Mouse (Mus musculus) intestine, postnatal 0 days (tissue): Measurements from ENCODE around the gene Ube2d1. TPM values are rescaled to one million over a fixed set of nuclear protein-coding genes. Genes with fewer than 3 reads are reported as not detected.

Experiments
- ATAC-seq: fragments of 200-750 bp; cut with Nextera tagmentation; 2 replicates; pipeline ENCODE4 v1.8.0; 2017; ENCODE audit warnings: mild to moderate bottlenecking, moderate TSS enrichment, moderate library complexity
- H3K27ac ChIP-seq: fragments of 300-500 bp; sonication (generic); 2 replicates; pipeline ENCODE4 v1.5.1; 2014; ENCODE audit warnings: mild to moderate bottlenecking, low read depth, low read length, moderate library complexity
- H3K27me3 ChIP-seq: fragments of 300-500 bp; sonication (generic); replicated peaks from 2 replicates; pipeline ENCODE4 v1.6.1; 2014; ENCODE audit warnings: low read length, mixed read lengths; ENCODE audit not compliant: control insufficient read depth, insufficient read depth
- H3K36me3 ChIP-seq: fragments of 300-500 bp; sonication (generic); 2 replicates; pipeline ENCODE4 v1.6.1; 2014; ENCODE audit warnings: mild to moderate bottlenecking, moderate library complexity; ENCODE audit not compliant: control insufficient read depth, insufficient read depth
- H3K4me1 ChIP-seq: fragments of 300-500 bp; sonication (generic); replicated peaks from 2 replicates; pipeline ENCODE4 v1.6.1; 2014; ENCODE audit warnings: antibody characterized with exemption, low read length, mixed read lengths; ENCODE audit not compliant: control insufficient read depth, insufficient read depth
- H3K4me2 ChIP-seq: fragments of 300-500 bp; sonication (generic); replicated peaks from 2 replicates; pipeline ENCODE4 v1.6.1; 2014; ENCODE audit warnings: low read depth, mild to moderate bottlenecking, moderate library complexity
- H3K4me3 ChIP-seq: fragments of 300-500 bp; sonication (generic); 2 replicates; pipeline ENCODE4 v1.5.1; 2014; ENCODE audit warnings: low read depth, low read length
- H3K9ac ChIP-seq: fragments of 300-500 bp; sonication (generic); 2 replicates; pipeline ENCODE4 v1.6.1; 2014; ENCODE audit warnings: mild to moderate bottlenecking, low read depth, low read length
- H3K9me3 ChIP-seq: fragments of 300-500 bp; sonication (generic); 2 replicates; pipeline ENCODE4 v1.6.1; 2016; ENCODE audit warnings: mixed run types; ENCODE audit not compliant: control insufficient read depth
- CTCF ChIP-seq: sonication (generic); IDR thresholded peaks from 2 replicates; pipeline ENCODE4 v1.5.1; 2016; ENCODE audit warnings: low read depth, mild to moderate bottlenecking, control low read depth, antibody characterized with exemption, moderate library complexity
- WGBS: fragments of 180-500 bp; shearing (Covaris S2); extraction: QIAGEN DNeasy Blood & Tissue Kit; methylation state at CpG from one replicate; pipeline ENCODE4 v1.1.7; 2014; 5-methylcytosine and 5-hydroxymethylcytosine counted together
- polyA plus RNA-seq: library from polyadenylated mRNA; unstranded; fragments of >200 nt; fragmentation: Nextera tagmentation; extraction: Ambion mirVana; gene quantifications from 2 replicates; pipeline ENCODE4 v1.2.1, GENCODE M21; 2015

The Ube2d1 gene
- polyA plus RNA-seq, 1 experiment from 2014 or later = 33.6 TPM

DNA sequence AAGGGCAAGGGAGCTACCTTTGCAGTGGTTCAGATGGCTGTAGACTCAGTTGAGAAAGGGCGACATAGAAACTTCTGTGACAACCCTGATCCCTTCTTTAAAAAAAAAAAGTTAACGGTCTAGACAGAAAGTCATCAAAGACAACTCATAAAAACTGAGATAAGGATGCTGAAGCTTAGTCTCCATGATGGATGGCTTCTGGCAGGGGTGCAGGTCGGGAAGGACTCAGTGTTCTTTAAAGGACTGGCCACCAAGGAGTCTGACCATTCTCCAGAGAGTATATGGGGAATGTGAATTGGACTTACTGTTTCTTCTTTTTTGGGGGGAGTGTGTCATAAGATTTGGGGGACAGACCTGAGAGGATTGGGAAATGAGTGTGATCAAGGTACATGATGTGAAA lies 29.5 kb upstream of the Ube2d1 start:
- Histone ChIP-seq H3K9ac (no peak overlapping the region), H3K9me3 (no peaks in the 10 kb centered on the region), H3K4me1 (no peaks in the 10 kb centered on the region), H3K27ac (no peak overlapping the region), H3K4me3 (no peak overlapping the region), H3K36me3 (no peaks in the 10 kb centered on the region), H3K4me2 (no peak overlapping the region), H3K27me3 (no peaks in the 10 kb centered on the region)
- ATAC-seq = no peak
- no peak for TF ChIP-seq CTCF
- 47% methylated on average over 3 of the region's 3 CpGs for WGBS

DNA sequence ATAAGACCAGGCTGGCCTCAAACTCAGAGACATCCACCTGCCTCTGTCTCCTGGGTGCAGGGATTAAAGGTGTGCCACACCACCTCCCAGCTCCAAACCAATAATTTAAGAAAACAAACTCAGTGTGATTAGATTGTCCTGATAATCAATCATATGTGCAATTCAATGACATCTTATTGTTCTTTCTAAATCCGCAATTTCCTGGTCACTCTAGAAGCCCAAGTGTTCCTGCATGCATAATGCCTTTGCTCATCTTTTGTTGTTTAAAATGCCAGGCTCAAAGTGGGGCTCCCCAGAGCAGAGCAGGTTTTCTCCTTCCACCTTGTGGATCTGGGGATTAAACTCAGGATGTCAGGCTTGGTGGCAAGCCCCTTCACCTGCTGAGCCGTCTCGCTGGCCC lies 25.2 kb upstream of the Ube2d1 start:
- 46% methylated on average over 3 of the region's 3 CpGs for WGBS
- Histone ChIP-seq H3K4me3 (no peak overlapping the region), H3K4me1 (no peaks in the 10 kb centered on the region), H3K27me3 (no peaks in the 10 kb centered on the region), H3K4me2 (no peak overlapping the region), H3K9me3 (no peaks in the 10 kb centered on the region), H3K9ac (no peak overlapping the region), H3K36me3 (no peaks in the 10 kb centered on the region), H3K27ac (no peak overlapping the region)
- no peak for TF ChIP-seq CTCF
- no peak for ATAC-seq

DNA sequence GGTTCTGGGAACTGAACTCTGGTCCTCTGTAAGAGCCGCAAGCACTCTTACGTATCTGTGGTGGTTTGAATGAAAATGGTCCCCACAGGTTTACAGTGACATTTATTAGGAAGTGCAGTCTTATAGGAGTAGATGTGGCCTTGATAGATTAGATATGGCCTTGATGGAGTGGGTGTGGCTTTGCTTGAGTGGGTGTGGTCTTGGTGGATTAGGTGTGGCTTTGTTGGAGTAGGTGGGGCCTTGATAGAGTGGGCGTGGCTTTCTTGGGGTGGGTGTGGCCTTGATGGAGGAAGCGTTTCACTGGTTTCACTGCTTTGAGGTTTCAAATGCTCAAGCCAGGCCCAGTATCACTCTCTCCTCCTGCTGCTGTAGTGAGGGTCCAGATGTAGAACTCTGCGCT lies 23.1 kb upstream of the Ube2d1 start:
- Histone ChIP-seq H3K27me3 (no peaks in the 10 kb centered on the region), H3K27ac (no peak overlapping the region), H3K9ac (no peak overlapping the region), H3K4me3 (no peak overlapping the region), H3K36me3 (no peaks in the 10 kb centered on the region), H3K4me1 (no peaks in the 10 kb centered on the region), H3K9me3 (no peaks in the 10 kb centered on the region), H3K4me2 (no peak overlapping the region)
- no peak for TF ChIP-seq CTCF
- WGBS = 83% methylated on average over 5 of the region's 5 CpGs
- ATAC-seq = no peak

DNA sequence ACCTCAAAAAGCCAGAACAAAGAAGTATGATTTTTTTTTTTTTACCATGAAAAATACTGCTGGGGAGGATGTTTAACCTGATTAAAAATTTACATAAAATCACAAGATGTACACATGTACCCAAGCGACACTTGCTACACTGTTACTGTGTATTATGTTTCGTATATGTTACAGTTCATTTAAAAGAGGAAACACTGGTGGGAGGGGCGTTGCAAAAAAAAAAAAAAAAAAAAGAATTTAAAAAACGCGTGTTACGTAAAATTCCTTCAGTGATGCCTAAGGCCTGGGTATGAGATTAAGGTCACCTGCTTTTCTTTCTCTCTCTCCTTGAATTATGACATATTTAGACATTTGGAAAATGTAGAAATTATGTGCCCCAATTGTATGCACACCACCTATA lies 21.7 kb upstream of the Ube2d1 start:
- no peak for TF ChIP-seq CTCF
- no peaks in the 10 kb centered on the region for H3K9me3 ChIP-seq
- no peak overlapping the region for H3K9ac ChIP-seq
- H3K27ac ChIP-seq = no peak overlapping the region
- no peaks in the 10 kb centered on the region for H3K36me3 ChIP-seq
- no peak overlapping the region for H3K4me2 ChIP-seq
- no peaks in the 10 kb centered on the region for H3K4me1 ChIP-seq
- no peak for ATAC-seq
- WGBS = 67% methylated on average over 6 of the region's 6 CpGs
- no peak overlapping the region for H3K4me3 ChIP-seq
- no peaks in the 10 kb centered on the region for H3K27me3 ChIP-seq

DNA sequence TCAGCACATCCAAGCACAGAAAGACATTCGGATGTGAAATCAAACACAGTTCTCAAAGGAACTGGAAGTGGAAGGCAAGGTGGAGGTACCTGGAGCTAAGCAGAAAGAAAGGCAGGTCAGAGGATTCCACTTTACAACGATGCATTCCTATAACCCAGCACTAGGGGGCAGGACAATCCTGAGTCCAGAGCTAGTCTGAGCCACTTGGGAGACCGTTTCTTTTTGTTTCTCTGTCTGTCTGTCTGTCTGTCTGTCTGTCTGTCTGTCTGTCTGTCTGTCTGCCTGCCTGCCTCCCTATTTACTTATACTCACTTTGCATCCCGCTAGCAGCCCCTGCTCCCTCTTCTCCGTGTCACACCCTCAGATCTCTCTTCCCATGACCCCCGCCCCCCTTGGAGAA lies 21.1 kb upstream of the Ube2d1 start:
- Histone ChIP-seq H3K9me3 (no peaks in the 10 kb centered on the region), H3K4me1 (no peaks in the 10 kb centered on the region), H3K27ac (no peak overlapping the region), H3K9ac (no peak overlapping the region), H3K4me2 (peak overlapping the region; percentile 32; the same call in 1 of the 2 replicates), H3K4me3 (no peak overlapping the region), H3K27me3 (no peaks in the 10 kb centered on the region), H3K36me3 (no peaks in the 10 kb centered on the region)
- ATAC-seq = no peak
- peak; percentile 77 for TF ChIP-seq CTCF
- WGBS = 15% methylated on average over 6 of the region's 6 CpGs

DNA sequence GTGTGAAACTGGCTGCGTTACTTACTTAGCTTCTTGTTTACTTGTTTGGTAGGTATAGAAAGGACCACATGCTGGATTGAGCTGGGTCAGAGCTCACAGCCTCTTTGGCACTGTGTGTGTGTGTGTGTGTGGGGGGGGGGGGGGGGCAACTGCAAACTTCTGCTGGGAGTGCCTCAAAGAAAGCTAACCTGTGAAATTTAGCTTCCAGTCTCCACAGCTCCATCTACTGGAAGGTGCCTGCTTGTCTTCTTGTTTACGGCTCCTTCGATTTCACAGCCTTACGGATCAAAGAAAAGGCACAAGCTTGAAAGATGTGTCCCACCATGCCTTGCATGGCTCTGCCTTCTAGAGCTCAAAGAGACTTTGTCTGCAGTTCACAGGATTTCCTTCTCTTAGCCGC lies 17.4 kb upstream of the Ube2d1 start:
- Histone ChIP-seq H3K4me2 (no peak overlapping the region), H3K9me3 (no peaks in the 10 kb centered on the region), H3K27me3 (0 out of 2 replicates have a peak, but pooled peaks cover 3% of the 10 kb centered on the region), H3K4me3 (no peak overlapping the region), H3K27ac (no peak overlapping the region), H3K9ac (no peak overlapping the region), H3K4me1 (no peaks in the 10 kb centered on the region), H3K36me3 (no peaks in the 10 kb centered on the region)
- no peak for ATAC-seq
- TF ChIP-seq CTCF = peak; percentile 70
- WGBS = 26% methylated on average over 5 of the region's 5 CpGs

DNA sequence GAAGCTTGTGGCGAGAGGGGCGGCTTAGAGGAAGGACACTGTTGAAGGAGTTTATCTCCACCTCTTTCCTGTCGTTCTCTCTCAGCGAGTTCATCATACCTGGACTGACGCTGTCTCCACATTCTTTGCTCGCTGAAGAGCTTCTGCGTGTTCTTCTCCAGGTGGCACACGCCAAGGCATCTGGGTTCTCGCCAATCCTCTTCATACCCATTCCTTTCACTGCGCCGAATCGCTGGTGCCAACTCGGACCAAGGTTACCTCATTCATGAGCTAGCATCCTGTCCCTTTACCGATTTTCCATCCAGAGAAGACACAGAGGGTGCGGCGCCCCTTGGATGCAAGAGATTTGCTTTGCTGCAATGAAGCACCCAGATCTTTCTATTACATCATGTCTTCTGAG lies 15.1 kb upstream of the Ube2d1 start:
- Histone ChIP-seq H3K9ac (no peak overlapping the region), H3K9me3 (no peaks in the 10 kb centered on the region), H3K4me3 (no peak overlapping the region), H3K4me1 (no peaks in the 10 kb centered on the region), H3K36me3 (no peaks in the 10 kb centered on the region), H3K27me3 (0 out of 2 replicates have a peak, but pooled peaks cover 3% of the 10 kb centered on the region), H3K4me2 (no peak overlapping the region), H3K27ac (no peak overlapping the region)
- 69% methylated on average over 16 of the region's 16 CpGs for WGBS
- ATAC-seq = no peak
- no peak for TF ChIP-seq CTCF
